Mouse (Mus musculus) heart, postnatal 0 days (tissue): ENCODE results near the gene Sbf1. TPM values are rescaled to one million over a fixed set of nuclear protein-coding genes. Genes with fewer than 3 reads are reported as not detected.

ENCODE experiments used
- ATAC-seq: fragments of 200-750 bp; cut with Nextera tagmentation; 2 replicates; pipeline ENCODE4 v1.8.0; 2017; ENCODE audit warnings: low read depth, moderate number of reproducible peaks, moderate library complexity; ENCODE audit not compliant: insufficient read depth
- DNase-seq: peaks from one replicate; pipeline ENCODE4 v3.0.0-alpha.2; 2016; ENCODE audit warnings: low spot score
- H3K27ac ChIP-seq: fragments of 300-500 bp; sonication (generic); 2 replicates; pipeline ENCODE4 v1.5.1; 2014; ENCODE audit warnings: low read depth, mild to moderate bottlenecking
- H3K27me3 ChIP-seq: fragments of 300-500 bp; sonication (generic); 2 replicates; pipeline ENCODE4 v1.6.1; 2014; ENCODE audit warnings: low read length, mixed read lengths; ENCODE audit not compliant: control insufficient read depth, insufficient read depth
- H3K36me3 ChIP-seq: fragments of 300-500 bp; sonication (generic); replicated peaks from 2 replicates; pipeline ENCODE4 v1.6.1; 2014; ENCODE audit warnings: low read length, mixed read lengths; ENCODE audit not compliant: control insufficient read depth, insufficient read depth
- H3K4me1 ChIP-seq: fragments of 300-500 bp; sonication (generic); 2 replicates; pipeline ENCODE4 v1.6.1; 2014; ENCODE audit warnings: antibody characterized with exemption; ENCODE audit not compliant: control insufficient read depth, insufficient read depth
- H3K4me2 ChIP-seq: fragments of 300-500 bp; sonication (generic); 2 replicates; pipeline ENCODE4 v1.6.1; 2014; ENCODE audit warnings: low read depth, mild to moderate bottlenecking, low read length, moderate library complexity
- H3K4me3 ChIP-seq: fragments of 300-500 bp; sonication (generic); 2 replicates; pipeline ENCODE4 v1.5.1; 2014; ENCODE audit warnings: low read depth, low read length
- H3K9ac ChIP-seq: fragments of 300-500 bp; sonication (generic); replicated peaks from 2 replicates; pipeline ENCODE4 v1.6.1; 2014; ENCODE audit warnings: low read depth, low read length, mixed read lengths
- H3K9me3 ChIP-seq: fragments of 300-500 bp; sonication (generic); replicated peaks from 2 replicates; pipeline ENCODE4 v1.6.1; 2016; ENCODE audit warnings: low read length; ENCODE audit not compliant: control insufficient read depth
- CTCF ChIP-seq: IDR thresholded peaks from 2 replicates; pipeline ENCODE4 v1.5.1; 2016; ENCODE audit warnings: antibody characterized with exemption, control low read depth, low read depth
- EP300 ChIP-seq: IDR thresholded peaks from 2 replicates; pipeline ENCODE4 v1.6.1; 2016; ENCODE audit warnings: antibody characterized with exemption, low read depth
- WGBS: fragments of 180-500 bp; shearing (Covaris S2); extraction: QIAGEN DNeasy Blood & Tissue Kit; methylation state at CpG from one replicate; pipeline ENCODE4 v1.1.7; 2014; 5-methylcytosine and 5-hydroxymethylcytosine counted together
- polyA plus RNA-seq: library from polyadenylated mRNA; unstranded; fragments of >200 nt; fragmentation: Nextera tagmentation; extraction: Ambion mirVana; gene quantifications from 2 replicates; pipeline ENCODE4 v1.2.1, GENCODE M21; 2015
- total RNA-seq: library from RNA; depleted of rRNA; stranded (reverse); fragments of >200 nt; gene quantifications from 2 replicates; pipeline ENCODE4 v1.2.3, GENCODE M21; 2014; ENCODE audit warnings: low replicate concordance

The Sbf1 gene
- total and polyA plus RNA-seq, 2 experiments from 2014 or later = 25.6 to 147 TPM

- 80% methylated on average over 7 of the region's 7 CpGs for WGBS
- Histone ChIP-seq H3K9ac (no peak within 1 kb of the TSS), H3K4me2 (no peak within 1 kb of the TSS), H3K36me3 (no peaks in the 10 kb centered on the region), H3K27ac (no peak within 1 kb of the TSS), H3K4me3 (no peak within 1 kb of the TSS), H3K4me1 (no peaks in the 10 kb centered on the region), H3K27me3 (no peaks in the 10 kb centered on the region), H3K9me3 (no peaks in the 10 kb centered on the region)
- no peak for ATAC-seq
- TF ChIP-seq CTCF (no peak), EP300 (no peak)
- no peak for DNase-seq
These were observed 19.2 kb upstream of the Sbf1 start, which contains the start of gene Miox for GRCm38 (mm10) chr15:89334271-89334670. TSS of gene Miox (plus strand) at chr15:89334398.

DNA sequence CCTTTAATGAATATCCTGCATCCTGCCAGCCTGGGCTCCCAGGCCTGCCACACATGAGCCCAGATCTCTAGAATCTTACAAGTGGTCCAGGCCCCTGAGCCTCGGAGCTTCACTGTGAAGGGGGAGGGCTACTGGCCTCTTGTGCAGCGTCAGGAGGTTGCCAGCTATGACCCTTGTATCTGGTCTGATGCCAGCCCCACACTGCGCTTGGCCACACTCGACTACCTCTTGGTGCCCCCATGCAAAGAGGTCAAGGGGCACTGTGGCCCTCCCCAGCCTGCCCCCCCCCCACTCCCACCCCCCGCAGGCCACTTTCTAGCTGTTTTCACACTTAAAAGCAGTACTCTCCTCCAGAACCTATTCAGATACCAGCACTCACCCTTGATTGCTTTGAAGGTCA lies 11.3 kb upstream of the Sbf1 start:
- DNase-seq = no peak
- TF ChIP-seq EP300 (no peak), CTCF (no peak)
- WGBS = 41% methylated on average over 5 of the region's 5 CpGs
- Histone ChIP-seq H3K36me3 (no peaks in the 10 kb centered on the region), H3K4me2 (no peak overlapping the region), H3K4me1 (peaks cover 4% of the 10 kb centered on the region; the same call in 1 of the 2 replicates), H3K9ac (no peak overlapping the region), H3K9me3 (no peaks in the 10 kb centered on the region), H3K27ac (no peak overlapping the region), H3K27me3 (peaks cover 19% of the 10 kb centered on the region), H3K4me3 (no peak overlapping the region)
- ATAC-seq = no peak

DNA sequence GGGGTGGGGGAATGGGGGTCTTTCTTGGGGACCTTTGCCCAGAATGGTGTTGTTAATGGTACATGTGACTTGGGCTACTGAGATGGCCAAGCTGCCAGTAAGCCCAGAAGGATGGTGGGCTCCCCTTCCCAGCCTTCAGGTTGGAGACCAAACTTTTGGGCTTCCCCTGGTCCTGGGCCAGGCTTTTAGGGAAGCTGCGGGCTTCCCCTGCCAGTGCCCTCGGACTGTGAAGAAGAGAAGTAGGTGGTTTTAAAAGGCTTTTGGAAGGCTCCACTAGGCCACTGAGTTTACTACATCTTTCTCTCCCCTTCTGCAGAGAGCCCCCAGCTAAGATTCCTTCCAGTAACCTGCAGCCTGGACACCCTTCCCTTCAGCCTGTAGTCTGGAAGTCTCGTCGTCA lies 8.5 kb upstream of the Sbf1 start:
- Histone ChIP-seq H3K9me3 (no peaks in the 10 kb centered on the region), H3K27me3 (peaks cover 25% of the 10 kb centered on the region), H3K4me1 (peaks cover 4% of the 10 kb centered on the region; the same call in 1 of the 2 replicates), H3K36me3 (no peaks in the 10 kb centered on the region), H3K4me2 (no peak overlapping the region), H3K9ac (no peak overlapping the region), H3K4me3 (no peak overlapping the region), H3K27ac (no peak overlapping the region)
- no peak for ATAC-seq
- 86% methylated on average over 4 of the region's 4 CpGs for WGBS
- no peak for DNase-seq
- no peak for TF ChIP-seq CTCF
- TF ChIP-seq EP300 = no peak

GRCm38 (mm10) chr15:89322670-89323522 lies 7.8 kb upstream of the Sbf1 start, which contains the start of gene Adm2:
TSS of gene Adm2 (plus strand) at chr15:89322720.
- Histone ChIP-seq H3K9me3 (no peaks in the 10 kb centered on the region), H3K27ac (no peak within 1 kb of the TSS), H3K9ac (no peak within 1 kb of the TSS), H3K4me2 (peak within 1 kb of the TSS; percentile 55), H3K4me3 (peak within 1 kb of the TSS; percentile 21), H3K36me3 (no peaks in the 10 kb centered on the region), H3K27me3 (peaks cover 25% of the 10 kb centered on the region), H3K4me1 (peaks cover 4% of the 10 kb centered on the region; the same call in 1 of the 2 replicates)
- WGBS = 5% methylated on average over 26 of the region's 26 CpGs
- TF ChIP-seq EP300 (no peak), CTCF (no peak)
- no peak for DNase-seq
- ATAC-seq = no peak; the same call in 1 of the 2 replicates

GRCm38 (mm10) chr15:89321264-89321663 lies 6.2 kb upstream of the Sbf1 start:
- Histone ChIP-seq H3K4me3 (no peak overlapping the region), H3K9me3 (no peaks in the 10 kb centered on the region), H3K27ac (no peak overlapping the region), H3K27me3 (peaks cover 25% of the 10 kb centered on the region), H3K36me3 (no peaks in the 10 kb centered on the region), H3K4me2 (no peak overlapping the region), H3K9ac (no peak overlapping the region), H3K4me1 (peaks cover 4% of the 10 kb centered on the region; the same call in 1 of the 2 replicates)
- no peak for TF ChIP-seq CTCF
- no peak for TF ChIP-seq EP300
- 71% methylated on average over 8 of the region's 8 CpGs for WGBS
- ATAC-seq (no peak), DNase-seq (no peak)
